Mouse (Mus musculus): ENCODE results near the gene Cdc26.

The Cdc26 gene

GRCm38 (mm10) chr4:62398956-62399355, 9.5 kb downstream of the Cdc26 start:
- in situ Hi-C loops (cut with MseI, MboI) = no loop called here

- in situ Hi-C loops (cut with MseI, MboI) = no loop called here
Measured at GRCm38 (mm10) chr4:62397616-62398365, 10.7 kb downstream of the Cdc26 start.

DNA sequence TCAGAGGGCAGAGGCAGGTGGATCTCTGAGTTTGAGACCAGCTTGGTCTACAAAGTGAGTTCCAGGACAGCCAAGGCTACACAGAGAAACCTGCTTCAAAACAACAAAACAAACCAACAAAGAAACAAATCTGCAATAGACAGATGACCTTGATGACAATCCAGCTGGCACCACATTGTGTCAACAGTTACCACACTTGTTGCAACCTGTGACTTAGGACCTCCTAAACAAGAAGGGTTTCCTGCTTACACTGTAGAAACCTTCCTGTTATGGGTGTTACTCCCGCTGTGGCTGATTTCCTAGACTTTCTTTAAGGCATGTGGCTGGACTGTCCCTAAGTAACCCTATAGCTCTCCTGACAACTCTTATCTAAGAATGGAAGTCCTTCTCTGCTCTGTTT, 12.6 kb downstream of the Cdc26 start:
- in situ Hi-C loops (cut with MseI, MboI) = no loop called here

DNA sequence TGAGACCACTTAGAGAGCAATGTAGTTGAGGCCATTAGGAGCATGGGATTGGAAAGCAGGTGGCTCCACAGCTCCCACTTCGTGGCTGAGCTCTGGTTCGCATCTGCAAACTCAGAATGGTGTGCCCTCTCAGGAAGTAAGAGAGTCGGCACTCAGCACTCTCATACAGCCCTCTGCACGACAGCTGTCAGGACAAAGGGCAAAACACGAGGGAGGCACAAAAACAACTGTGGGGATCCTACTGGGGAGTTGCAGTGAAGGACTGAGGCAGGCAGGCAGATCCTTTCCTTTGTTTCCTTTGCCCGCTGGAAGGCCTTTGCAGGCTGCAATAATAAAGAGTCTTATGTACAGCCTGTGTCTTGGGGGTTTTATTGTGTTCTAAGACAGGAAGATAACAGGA, 15.0 kb downstream of the Cdc26 start:
- in situ Hi-C loops (cut with MseI, MboI) = no loop called here

DNA sequence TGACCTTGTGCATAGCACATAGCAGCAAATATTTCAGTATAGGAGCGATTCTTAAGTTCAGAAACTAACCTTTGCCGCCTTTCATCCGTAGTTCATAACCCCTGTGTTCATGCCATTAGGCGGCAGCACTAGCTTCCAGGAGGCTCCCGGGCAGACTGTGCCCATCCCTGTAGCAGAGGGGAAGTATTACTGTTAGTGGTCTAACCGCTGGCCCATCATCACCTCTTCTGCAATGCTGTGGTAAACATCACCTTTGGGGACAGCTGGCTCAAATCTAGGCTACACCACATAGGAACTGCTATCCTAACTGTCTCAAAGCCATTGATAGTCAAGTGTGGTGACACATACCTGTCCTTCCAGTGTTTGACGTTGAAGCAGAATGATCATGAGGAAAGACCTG, 16.6 kb downstream of the Cdc26 start:
- in situ Hi-C loops (cut with MseI, MboI) = no loop called here

DNA sequence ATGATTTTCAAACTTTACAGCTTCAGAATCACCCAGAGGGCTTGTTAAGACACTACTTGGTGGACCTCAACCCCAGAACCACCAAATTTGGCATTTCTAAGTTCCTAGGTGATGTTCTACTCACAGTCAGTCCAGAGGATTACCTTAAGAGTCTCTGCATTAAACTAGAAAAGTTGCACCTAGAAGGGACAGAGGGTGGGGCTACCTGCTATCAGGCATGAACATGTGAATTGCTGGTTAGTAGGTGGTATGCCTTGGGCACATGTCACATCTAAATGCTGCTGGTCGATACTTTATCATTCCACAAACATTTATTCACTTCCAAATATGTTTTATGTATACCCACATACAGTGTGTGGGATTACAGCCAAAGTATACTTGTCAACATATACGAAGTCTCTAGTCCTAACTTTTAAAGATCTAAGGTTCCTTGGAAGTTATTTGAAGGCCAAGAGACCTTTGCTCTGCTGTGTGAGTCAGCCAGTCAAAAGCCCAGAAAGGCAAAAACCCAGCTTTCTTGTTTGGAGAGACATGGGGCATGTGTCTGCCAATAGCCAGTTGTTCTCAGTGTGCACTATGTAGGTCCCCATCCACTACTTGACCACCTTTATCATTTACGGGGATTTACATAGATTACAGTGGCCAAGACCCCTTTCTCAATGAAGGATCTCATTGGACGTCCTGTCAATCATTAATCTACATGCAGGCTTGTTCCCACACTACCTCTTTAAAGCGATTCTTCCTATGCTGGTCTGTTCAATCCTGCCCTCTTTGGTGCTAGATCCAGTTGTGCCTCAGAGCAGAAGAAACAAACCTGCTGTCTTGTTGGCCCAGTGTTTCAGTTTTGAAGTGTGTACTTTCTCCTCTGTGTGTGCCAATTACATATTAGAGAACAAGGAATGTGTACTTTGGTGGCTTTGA, 18.6 kb downstream of the Cdc26 start:
- in situ Hi-C loops (cut with MseI, MboI) = no loop called here

- in situ Hi-C loops (cut with MseI, MboI) = no loop called here
Measured at GRCm38 (mm10) chr4:62385439-62385838, 23.0 kb downstream of the Cdc26 start.

- in situ Hi-C loops (cut with MseI, MboI) = no loop called here
Measured at GRCm38 (mm10) chr4:62384159-62384558, 24.3 kb downstream of the Cdc26 start.

DNA sequence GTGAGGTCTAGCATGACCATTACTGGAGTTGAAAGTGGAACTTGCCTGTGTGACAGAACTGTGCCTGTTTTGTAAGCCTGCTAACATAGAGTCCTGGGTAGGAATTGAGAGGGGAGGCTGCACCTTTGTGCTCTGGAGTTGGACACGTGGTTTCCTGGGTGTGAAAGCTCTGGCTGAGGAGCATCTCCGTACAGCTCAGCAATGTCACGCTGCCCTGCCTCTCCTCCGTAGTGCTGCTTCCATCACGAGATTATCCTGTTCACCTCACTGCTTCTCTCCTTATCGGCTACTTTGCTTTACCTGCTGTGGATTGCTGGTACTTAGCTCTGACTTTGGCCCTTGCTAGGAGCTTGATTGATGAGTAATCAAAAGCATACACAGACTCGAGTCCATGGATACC, 24.7 kb downstream of the Cdc26 start:
- in situ Hi-C loops (cut with MseI, MboI) = no loop called here

GRCm38 (mm10) chr4:62383207-62383606, 25.2 kb downstream of the Cdc26 start:
- in situ Hi-C loops (cut with MseI, MboI) = no loop called here

DNA sequence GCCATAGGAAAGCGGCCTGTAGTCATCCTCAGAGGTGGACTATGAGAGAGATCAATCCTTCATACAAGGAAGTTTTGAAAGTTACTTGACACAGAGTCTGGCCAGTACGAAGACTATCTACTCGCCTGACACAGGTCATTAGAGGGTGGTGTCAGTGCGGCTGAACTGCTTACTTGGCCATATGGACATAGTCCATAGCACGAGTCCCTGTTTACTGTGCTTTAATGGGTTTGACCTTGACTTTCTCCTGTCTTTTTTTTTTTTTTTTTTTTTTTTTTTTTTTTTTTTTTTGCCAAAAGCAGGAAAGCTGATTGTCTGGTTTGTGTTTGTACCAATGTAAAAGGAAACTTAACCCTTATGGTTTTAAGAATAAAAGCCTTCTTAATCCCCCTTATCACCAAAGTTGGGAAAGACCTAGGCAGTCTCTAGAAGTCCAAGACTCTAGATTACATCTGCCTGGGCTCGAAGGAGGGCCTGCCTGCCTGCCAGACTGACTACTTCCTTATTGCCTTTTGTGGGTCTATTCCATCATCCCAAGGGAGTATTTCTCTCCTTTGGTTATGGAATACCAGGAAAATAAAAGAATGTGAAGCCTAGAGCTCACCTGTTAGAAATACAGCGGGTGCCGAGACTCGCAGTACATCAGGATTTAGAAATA, 28.6 kb downstream of the Cdc26 start:
- in situ Hi-C loops (cut with MseI, MboI) = no loop called here

DNA sequence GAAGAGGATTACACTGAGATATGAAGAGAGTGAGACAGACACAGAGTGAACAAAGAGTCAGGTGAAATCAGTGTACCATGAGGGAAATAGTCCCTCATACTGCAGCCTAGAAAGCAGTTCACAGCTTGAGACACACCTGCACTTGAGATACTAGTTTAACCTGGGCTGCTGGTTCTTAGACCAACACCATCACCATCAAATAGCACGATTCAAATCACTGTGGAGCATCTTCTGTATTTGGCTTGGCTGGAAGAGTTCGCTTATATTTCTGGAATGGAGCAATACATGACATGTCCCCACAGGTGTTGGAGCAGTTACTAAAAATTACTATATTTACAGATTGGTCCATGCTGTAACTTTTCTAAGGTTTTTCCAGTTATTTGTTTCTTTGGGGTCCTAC, 32.3 kb downstream of the Cdc26 start:
- in situ Hi-C loops (cut with MseI, MboI) = no loop called here

GRCm38 (mm10) chr4:62374342-62374741, 34.1 kb downstream of the Cdc26 start:
- in situ Hi-C loops (cut with MseI, MboI) = no loop called here

DNA sequence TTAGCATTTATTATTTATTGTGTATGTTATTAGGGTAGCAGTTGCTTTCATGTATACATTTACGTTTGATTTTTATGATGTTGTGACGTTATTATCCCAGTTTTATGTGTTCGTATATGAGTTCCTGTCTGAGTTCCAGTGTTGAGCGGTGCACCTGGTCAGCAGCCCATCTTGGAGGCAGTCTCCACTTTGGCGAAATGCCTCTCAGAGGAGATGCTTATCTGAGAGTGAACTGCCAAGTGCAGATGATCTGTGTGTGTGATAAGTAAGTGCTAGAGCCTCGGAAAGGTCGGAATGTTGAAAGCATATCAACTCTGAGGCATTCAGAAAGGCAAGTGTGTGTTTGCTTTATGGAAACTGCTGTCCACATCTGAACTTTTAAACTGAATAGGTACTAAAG, 34.8 kb downstream of the Cdc26 start:
- in situ Hi-C loops (cut with MseI, MboI) = no loop called here

DNA sequence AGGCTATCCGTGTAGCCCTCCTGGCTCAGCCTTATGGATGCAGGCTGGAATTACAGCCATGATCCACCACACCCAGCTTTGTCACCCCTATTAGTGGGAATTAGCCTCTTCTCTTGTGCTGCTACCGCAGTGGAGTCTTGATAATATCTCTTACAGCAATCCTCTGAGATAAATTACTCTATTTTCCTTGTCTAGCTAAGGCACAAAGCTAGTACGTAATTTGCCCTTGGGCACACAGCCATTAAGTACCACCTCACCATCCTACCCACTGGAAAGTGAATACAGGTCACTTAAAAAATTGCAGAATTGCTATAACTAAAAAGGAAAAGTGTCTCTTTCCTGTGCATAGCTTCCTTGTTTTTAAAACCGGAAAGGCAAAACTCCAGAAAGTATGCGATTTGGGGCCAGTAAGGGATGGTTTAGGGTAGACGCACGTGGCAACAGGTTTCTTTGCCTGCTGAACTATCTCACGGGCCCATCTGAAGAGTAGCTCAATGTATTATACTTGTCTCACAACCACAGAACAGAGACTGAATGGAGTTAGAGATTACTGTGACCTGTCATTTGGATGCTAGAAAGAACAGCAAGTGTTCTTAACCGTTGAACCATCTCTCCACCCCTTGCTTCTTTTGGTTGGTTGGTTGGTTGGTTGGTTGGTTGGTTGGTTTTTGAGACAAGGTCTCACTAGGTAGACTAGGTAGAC, 35.5 kb downstream of the Cdc26 start:
- in situ Hi-C loops (cut with MseI, MboI) = no loop called here

DNA sequence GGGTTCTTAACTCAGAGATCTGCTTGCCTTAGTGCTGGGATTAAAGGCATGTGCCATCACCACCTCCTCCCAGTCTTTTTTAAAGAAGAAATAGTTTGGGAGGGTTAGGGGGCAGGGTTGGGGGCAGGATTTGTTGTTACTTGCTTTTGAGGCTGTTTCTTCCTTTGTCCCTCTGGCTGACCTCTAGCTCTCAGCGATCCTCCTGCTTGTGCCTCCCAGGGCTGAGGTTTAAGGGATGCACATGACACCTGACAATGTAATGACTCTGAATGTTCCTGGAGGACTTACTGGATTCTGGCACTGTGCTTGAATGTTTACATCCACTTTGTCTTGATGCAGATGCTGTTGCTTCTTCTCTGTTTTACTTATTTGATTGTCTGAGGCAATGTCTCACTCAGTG, 36.0 kb downstream of the Cdc26 start:
- in situ Hi-C loops (cut with MseI, MboI) = no loop called here

DNA sequence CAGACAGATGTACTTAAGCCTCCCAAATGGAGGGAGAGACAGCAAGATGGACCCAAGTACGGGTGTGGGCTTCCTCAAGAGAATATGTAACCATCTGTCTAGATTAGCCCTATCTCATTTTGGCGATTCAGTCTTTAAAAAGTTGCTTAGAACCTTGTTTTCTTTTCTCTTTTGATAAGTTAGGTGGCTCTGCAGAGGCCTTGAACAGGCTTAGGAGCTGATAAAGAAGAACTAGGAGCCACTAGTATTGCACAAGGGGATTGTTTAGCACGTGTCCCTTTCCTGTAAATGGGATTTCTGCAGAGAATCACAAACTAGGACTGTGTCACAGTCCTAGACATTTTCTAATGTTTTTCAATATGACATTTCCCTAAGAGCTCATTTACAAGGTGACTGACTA, 39.4 kb downstream of the Cdc26 start:
- in situ Hi-C loops (cut with MseI, MboI) = no loop called here

- in situ Hi-C loops (cut with MseI, MboI) = no loop called here
Measured at GRCm38 (mm10) chr4:62367586-62367985, 40.9 kb downstream of the Cdc26 start.

DNA sequence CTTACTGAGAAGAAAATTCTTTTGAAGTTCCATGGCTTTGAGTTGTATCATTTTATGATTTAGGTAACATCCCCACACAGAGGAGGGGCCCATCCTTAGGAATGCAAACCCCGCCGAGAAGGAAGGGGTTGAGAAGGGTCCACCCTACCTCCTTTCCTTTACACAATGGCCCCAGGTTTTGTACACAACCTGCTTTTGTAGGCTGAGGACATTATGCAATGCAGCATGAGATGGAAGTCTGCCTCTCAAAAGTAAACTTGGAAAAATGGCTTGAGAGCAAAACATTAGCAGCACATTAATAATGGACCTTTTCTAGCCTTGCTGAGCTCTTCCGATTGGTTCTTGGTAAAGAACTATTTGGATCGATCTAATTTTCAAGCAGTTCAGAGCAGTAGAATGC, 42.2 kb downstream of the Cdc26 start:
- in situ Hi-C loops (cut with MseI, MboI) = no loop called here

DNA sequence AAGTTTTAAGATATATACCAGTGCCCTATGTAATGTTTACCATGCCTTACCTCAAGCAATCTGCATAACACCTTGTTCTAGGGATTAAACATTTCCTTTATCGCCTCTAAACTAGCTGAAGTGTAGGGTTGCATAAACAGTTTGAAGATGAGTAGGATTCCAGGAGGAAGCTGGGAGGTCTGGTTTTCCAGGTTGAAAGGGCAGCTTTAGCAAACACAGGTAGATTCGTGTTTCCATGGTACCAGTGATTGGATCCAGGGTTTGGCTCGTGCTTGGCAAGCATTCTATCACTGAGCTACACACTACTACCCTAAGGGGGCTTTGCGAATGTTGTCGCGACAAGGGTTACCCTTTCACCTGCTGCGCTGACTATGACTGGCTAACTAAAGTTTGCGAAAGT, 44.1 kb downstream of the Cdc26 start:
- in situ Hi-C loops (cut with MseI, MboI) = no loop called here

DNA sequence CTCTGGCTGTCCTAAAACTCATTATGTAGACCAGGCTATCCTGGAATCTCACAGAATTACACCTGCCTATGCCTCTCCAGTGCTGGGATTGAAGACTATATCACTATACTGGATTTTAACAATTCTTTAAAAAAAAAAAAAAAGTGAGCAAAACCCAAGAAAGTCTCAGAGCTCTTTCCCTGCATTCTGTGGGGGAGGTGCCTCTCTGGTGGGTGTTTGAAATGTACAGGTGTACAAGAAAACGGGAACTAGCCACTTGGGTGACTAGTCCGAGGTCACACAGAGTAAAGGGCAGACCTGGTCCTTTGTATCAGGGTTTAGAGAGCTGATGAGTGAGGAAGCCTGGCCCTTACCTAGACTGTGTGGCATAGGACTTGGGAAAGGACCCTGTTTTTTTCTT, 46.0 kb downstream of the Cdc26 start:
- in situ Hi-C loops (cut with MseI, MboI) = no loop called here

GRCm38 (mm10) chr4:62361997-62362396, 46.4 kb downstream of the Cdc26 start:
- in situ Hi-C loops (cut with MseI, MboI) = no loop called here

All from mouse trophoblast stem cell (cell line).